Mouse (Mus musculus) ovary, adult 18-20 months (tissue): ENCODE results near the gene Sh3pxd2a.
A peak's percentile ranks its signal among the peaks of the same experiment; 100 is the strongest.

Experiments
- DNase-seq: peaks from one replicate; pipeline ENCODE4 v3.0.0; 2022; ENCODE audit warnings: low spot score, mixed read lengths

Sh3pxd2a gene

DNA sequence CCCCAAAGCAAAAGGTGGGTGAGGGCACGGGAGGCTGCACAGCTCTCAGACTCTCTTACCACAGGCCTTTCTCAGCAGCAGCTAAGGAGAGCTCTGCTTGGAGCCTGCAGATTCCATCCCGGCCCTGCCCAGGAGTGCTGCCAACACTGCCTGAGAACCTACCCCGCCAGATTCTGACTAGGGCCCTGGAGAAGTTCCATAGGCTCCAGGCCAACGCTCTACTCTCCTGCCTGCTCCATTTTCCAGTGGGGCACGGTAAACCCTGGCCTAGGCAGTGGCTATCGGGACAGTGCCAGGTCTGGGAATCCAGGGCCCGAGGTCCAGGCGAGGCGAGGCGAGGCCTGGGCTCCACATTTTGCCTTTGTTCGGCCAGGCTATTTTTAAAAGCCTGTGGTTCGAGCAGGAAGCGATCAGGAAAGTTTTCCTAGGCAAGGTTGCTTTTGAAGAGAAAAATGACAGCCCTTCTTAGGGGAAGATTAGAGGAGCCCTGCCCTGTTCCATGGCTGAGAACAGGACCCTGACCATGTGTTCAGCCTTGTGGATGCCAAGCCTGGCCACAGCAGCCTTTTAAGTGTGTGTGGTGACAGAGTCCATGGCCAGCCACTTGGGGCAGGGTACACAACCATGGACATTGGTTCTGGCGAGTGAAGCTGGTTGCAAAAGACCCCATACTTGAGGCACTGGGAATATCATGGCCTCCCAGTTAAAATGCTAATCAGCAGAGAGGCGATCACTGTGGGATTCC is 184.2 kb downstream of the Sh3pxd2a start:
- DNase-seq = peak; percentile 71

DNA sequence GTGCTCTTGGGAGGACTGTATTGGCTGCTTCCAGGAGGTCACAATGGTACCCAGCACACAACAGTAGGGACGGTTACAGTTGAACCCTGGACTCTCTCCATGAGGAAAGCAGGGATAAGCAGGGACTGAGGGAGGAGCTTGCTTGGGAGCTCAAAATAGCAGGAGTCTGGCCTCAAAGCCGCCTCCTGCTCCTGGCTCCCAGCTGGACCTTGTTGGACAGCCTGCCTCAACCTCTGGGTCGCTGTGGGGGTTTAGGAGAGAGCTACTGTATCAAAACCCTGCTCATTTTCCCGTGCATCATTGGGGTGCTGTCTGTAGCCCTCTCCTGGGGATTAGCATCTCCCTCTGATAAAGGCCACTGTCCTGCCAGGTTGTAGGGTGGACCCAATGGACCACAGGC is 184.8 kb downstream of the Sh3pxd2a start:
- no peak for DNase-seq

DNA sequence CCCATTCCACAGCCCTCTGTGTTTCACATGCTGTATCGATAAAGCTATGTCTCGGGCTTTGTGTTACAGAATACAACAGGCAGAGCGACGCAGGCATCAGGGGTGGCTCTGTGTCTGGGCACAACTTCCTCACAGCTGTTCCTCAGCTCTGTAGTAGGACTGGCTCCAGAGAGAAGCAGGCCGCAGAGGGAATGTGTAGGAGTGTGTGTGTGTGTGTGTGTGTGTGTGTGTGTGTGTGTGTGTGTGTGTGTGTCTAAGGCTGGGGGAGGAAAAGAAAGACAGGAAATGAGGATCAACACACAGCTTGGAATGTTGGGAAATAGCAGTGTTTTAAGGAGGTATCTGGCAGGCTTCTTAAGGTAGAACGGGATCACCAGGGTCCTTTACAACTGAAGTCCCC is 187.5 kb downstream of the Sh3pxd2a start:
- DNase-seq = no peak

DNA sequence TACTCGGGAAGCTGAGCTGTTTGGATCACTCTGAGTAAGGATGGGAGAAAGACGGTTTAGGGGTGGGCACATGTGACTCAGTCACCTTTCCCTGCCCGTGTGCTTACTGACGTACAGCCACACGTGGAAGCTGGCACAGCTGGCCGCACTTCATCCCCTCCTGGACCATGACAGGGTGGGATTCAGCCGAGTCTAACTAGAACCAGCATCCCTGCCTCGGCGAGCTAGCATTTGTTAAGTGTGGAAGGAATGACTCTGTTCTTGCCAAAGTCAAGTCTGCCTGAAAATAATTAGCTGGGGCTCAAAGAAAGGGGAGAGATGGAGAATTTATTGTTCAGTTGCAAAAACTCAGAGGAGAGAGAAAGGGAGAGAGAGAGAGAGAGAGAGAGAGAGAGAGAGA is 193.7 kb downstream of the Sh3pxd2a start:
- DNase-seq = no peak

DNA sequence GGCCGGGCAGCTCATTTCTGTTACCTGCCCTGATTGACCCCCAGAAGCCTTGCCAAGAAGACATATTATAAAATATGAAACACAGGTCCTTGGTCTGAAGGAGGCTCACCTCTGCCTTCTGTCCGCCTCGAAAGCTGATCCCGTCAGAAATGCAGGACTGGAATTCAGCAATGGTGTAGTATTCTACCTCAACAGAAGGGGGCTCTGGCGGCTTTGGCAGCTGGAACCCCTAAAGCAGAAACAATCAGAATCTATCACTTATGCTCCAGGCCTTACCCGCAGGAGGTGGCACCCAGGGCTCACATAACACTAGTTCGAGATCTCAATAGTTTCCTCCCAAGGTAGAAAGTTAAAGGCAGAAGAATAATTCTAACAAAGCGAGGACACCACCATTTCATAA is 194.5 kb downstream of the Sh3pxd2a start:
- DNase-seq = no peak

DNA sequence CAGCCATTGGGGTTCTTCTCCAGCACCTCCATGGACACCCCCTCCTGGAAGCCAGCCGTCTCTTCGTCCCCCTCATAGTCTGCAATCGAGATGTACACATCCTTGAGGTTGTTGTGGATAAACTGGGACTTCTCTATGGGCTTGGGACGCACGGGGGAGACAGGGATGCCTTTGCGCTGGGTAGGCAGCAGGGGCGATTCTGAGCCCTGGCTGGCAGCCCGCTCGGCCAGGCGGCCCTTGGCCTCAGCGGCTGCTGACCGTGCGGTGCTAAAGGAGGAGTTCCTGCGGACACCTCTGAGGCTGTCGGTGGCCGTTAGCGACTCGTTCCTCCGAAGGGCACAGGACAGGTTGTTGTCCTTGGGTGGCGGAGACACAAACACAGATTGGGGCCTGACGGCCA is 197.1 kb downstream of the Sh3pxd2a start:
- no peak for DNase-seq

DNA sequence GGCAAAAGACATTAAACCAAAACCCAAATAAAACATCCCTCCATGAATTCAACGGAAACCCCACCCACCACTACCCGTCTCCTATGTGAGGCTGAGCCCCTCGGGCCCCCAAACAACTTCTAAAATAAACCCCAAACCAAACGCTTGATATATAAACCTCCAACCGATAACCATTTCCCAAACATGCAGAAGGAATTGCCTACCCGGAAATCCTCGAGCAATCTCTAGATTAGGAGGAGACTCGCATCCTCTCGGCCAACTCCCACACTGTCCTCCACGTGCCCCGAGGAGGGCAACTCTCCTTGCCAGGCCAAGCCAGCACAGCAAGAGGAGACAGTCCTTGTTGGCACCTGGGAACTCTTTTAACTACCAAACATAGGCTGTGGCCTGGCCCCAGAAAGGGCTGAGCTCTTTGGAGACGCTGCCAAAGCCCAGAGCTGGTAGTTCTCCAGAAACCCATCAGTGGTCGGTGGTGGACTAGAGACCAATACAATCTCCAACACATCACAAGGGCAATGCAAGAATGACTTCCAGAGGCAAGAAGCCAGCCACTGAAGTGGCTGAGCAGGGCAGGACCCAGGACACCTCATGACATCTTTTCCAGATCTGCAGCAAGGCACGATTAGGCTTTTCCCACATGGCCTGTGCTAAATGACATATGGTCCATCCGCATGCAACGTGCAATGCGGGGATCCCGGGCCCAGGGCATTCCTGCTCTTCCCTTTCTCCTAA is 198.0 kb downstream of the Sh3pxd2a start:
- no peak for DNase-seq

DNA sequence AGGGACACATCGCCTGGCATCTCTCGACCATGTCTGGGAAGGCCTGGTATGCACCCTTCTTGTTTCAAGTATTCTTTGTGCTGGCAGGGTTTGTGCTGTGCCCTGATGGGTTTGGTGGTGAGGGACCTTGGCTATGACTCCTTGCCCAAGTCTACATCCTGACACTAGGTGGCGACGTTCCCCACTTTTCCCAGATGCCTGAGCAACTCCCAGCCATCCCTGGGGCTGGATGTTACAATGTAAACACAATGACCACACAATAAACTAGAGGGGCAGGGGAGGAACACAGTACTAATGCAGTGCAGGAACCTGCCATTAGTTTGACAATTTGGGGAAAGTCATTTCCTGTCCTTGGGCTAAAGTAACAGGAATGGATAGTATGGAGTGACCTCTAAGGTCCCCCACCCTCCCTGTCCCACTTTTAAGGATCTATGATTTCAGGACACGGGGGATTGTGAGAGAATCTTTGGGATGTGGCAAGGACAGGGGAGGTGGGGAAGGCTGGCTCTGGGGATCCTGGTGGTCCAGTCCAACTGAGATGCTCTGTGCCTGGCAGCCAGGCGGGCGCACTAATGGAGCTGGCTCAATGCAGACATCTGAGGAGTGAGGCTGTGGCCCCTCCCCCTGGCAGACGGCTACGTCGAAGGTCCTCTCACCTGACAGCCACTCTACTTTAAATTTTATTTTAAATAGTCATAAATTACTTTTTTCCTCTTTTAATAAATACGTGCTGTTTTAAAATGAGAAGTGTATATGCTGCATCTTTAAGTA is 199.7 kb downstream of the Sh3pxd2a start:
- peak; percentile 38 for DNase-seq

DNA sequence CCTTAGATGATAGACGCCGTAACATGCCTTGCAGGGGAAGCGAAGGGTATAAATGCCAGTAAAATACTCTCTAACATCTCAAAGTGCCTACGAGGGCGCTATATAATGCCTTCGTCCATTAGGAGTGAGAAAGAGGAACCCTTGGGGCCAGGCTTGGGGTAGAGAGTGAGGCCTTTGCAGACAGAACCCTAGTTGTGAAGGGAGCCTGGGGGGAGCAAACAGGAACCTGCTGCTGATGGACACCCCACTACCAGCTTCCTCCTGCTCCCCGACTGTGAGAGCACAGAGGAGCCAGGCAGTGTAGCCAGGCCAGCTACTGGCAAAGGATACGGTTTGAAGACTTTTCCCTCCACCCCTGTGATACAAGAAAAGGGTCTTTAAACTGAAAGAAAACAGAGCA is 200.6 kb downstream of the Sh3pxd2a start:
- DNase-seq = no peak

DNA sequence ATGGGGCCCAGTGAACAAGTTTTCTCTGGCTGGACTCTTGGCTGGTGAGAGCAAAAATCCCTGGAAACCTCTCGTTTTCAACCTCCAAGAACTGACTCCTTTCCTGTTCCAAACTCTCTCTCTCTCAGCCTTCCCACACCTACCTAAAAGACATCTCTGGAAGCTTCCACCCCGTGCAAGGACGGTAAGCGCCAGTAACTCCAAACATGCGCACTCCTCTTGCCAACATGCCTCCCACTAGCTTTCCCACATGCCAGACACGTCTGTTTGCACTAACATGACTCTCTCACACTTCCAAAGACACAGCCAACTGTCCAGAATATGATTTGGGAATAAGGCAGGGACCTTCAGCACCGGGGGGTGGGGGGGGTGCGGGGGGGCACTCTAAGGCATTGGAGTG is 203.0 kb downstream of the Sh3pxd2a start:
- DNase-seq = no peak

DNA sequence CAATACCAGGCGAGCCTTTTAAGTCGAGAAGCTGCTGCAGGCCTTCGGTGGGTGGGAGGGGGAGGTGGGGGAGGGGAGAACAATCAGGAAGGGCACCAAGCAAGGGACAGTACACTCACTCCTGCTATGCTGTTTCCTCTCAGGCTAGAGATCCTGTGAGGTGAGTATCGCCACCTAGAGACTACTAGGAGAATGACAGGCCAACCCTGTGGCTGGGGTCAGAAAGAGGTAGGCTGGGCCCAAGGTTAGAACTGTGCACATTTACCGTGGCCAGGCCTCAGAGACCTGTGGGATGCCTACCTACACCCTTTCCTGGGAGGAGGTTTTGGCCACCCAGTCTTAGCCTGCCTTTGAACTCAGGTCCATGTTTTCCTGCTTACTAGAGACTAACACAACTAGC is 204.6 kb downstream of the Sh3pxd2a start:
- no peak for DNase-seq

DNA sequence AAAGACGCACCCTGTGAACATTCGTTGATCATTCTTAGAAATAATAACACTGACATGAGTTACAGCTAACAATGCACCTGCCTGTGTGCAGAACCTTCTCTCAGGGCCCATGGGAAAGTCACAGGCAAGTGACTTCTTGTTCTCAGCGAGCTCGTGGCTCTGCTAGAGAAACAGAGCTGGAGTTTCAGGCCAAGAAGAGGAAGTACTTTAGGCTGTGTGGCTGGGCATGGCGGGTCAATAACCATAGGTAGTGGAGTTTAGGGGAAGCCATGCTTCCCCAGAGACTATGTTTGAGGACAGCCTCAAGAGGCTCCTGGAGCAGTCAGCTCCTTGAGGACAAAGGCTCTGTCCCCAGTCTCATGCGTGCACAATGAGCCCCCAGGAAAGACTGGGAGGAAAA is 208.3 kb downstream of the Sh3pxd2a start:
- DNase-seq = no peak

DNA sequence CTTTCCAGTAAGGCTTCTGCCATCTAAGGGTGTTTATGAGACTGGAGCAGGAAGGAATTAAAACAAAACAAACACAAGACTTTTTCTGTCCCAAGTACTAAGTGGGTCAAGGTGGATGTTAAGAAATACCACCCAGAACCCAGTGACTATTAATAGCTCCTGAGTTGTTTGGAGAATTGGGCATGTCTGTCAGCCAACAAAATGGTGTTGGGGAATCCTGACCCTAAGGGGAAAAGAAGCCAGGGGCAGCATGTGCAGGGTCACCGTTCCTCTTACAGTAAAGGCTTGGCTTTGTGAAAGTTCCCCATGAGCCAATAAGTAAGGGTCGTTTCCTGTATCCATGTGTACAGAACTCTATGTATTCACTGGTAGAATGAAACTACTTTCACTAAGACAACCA is 209.2 kb downstream of the Sh3pxd2a start:
- DNase-seq = no peak

DNA sequence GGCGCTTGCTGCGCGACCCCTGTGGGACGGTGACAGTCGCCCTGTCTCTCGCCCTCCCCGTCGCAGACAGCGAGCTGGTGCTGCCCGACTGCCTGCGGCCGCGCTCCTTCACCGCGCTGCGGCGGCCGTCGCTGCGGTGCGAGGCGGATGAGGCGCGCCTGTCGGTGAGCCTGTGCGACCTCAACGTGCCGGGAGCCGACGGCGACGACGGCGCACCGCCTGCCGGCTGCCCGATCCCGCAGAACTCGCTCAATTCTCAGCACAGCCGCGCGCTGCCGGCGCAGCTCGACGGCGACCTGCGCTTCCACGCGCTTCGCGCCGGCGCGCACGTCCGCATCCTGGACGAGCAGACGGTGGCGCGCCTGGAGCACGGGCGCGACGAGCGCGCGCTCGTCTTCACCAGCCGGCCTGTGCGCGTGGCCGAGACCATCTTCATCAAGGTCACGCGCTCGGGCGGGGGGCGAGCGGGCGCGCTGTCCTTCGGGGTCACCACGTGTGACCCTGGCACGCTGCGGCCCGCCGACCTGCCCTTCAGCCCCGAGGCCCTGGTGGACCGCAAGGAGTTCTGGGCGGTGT is 211.1 kb downstream of the Sh3pxd2a start:
- DNase-seq = no peak

DNA sequence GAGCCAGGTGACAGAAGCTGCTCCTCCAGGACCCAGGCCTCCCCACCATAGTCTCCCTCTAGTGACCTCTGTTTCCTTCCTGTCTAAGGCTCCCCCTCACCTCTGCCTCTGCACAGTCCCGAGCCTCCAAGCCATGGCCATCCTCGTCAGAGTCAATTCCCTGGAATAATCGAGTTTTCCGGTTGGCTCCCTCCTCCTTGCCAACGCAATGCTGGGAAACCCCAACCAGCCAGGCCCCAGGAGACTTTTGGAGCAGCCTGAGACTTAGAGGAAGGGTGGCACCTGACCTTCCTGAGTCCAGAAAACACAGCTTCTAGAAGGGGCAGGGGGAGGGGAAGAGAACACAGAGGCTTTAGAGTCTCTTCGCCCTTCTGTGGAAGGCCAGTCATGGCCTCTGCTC is 213.3 kb downstream of the Sh3pxd2a start:
- no peak for DNase-seq

DNA sequence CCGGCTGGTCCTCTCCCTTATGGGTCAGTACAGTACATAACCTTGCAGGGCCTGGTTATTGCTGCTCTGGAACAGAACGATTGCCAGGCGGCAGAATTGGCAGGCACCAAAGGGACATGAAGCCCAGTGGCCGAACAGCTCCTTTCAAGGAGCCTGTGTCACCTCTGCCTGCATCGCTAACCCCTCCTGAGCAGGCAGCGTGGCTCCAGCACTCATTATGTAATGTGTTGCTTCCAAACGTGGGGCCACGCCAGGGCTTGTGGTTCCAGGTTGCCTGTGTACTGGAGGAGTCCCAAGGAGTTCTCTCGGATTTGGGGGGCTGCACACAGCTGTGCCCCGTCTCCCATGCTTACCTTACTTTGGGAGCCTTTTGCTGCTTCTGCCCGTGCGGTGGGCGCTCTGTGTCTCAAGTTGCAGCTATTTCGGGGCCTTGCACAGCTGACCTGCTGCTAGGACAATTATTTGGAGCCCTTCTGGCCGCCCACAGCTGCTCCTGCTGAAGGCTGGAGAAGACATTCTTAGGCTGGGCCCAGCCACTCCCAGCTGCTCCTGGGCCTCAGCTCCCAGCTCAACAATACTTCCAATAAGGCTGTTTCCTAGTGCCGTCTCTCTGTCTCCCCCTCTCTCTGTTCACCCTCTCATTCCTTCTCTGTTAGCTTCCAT is 215.2 kb downstream of the Sh3pxd2a start:
- no peak for DNase-seq

DNA sequence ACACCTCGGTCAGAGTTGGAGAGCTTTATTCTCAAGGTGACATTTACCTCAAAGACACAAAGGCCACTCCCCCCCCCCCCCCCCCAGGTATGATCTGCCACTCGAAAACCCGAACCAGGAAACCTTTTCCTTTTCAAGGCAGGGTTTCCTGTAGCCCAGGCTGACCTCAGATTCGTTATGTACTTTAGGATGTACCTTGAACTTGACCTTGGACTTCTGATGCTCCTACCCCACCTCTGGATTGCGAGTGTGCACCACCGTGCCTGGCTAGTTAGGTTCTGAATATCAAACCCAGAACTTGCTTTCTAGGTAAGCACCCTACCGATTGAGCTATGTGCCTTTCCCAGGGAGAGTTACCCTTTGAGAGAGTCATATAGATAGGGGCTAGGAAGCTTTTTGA is 215.9 kb downstream of the Sh3pxd2a start:
- DNase-seq = no peak

DNA sequence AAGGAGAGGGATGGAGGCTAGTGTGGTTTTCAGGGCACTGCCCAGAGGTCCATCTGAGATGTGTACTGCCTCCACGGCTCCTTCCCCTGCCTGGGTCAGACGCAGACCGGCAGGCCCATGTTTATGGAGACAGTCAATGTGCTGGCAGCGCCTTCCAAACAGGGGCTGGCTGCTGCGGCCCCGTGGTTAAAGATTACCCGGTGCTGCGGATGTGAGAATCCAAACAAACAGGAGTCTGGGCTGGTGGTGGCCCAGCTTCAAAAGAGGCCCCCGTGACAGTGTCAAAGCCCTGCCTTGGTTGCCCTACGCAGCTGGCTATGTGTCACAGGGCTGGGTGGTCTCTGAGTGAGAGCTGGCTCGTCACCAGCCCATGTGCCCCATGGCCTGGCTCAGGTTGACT is 216.4 kb downstream of the Sh3pxd2a start:
- no peak for DNase-seq

DNA sequence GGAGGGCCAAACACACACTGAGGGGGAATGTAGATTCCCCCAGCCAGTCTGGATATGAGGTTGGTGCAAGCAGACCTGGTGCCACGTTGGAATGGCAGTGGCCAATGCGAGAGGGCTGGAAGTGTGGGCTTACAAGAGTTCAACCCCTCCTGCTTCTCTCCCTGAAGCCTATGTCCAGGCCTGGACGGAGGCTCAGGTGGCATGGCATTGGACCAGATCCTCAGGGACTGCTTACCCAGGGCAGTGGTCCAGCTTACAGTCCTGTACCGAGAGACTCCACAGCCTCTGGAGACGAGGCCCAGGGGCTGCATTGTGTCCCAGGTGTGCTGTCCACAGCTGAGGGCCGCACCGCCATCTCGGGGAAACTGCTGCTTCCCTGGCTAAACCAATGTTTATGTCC is 218.7 kb downstream of the Sh3pxd2a start:
- no peak for DNase-seq

DNA sequence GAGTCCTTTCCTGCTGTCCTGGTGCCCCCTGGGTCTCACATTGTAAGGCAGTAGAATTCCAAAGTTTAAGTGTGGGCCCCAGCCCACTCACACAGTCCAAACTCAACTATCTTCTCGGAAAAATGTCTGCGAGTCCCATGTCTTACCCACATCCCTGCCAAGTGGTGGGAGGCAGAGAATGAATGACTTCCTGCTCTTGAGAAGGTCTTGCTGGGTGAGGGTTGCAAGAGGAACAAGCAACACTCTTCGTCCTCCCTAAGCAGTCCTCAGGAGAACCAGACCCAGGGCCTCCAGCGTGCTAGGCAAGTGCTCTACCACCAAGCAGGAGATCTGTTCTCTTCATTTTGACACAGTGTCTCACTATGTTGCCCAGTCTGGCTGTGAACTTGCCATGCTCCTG is 222.0 kb downstream of the Sh3pxd2a start:
- no peak for DNase-seq

DNA sequence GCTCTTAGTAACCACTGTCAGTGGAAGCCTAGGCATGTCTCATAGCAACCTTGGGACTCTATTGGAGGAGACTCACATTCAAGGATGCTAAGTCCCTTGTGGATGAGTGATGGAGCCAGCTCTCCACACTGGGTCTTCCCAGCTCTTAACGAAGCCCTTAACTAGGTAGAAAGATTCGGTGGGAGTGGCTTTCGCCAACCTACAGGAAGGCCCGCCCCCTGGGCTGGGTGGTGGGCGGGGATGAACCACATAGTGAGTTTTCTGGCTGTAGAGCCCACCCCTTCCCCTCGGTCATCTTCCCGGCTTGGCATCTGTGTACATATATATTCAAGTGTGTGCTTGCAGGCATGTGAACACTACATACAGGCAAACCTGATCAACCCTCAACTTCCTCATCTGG is 223.2 kb downstream of the Sh3pxd2a start:
- no peak for DNase-seq

DNA sequence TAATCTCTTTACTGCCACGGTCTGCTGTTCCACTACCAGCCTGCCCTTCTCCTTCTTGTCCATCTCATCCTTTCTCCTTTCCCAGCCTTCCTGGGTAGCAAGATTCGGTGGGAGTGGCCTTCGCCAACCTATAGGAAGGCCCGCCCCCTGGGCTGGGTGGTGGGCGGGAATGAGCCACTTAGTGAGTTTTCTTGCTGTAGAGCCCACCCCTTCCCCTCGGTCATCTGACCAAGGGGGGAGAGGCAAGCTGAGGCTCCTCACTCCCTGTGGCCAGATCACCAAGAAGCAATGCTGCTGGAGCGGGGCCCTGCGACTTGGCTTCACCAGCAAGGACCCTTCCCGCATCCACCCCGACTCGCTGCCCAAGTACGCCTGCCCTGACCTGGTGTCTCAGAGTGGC is 224.1 kb downstream of the Sh3pxd2a start:
- DNase-seq = no peak
